In genomic region chr19:56873816-56874600, GRCm38 (mm10) we compare ENCODE assay signal across 7 mouse cellular contexts. TPM values are rescaled to one million over a fixed set of nuclear protein-coding genes. Genes with fewer than 3 reads are reported as not detected.
A peak's percentile ranks its signal among the peaks of the same experiment; 100 is the strongest.
DNase-seq lines count a peak whose midpoint lies in the region; ATAC-seq and TF ChIP-seq lines count a peak whose summit lies in the region.

Gene Vwa2, plus strand, starts transcription at chr19:56874249.

- peaks cover 36% of the 10 kb centered on the region for H3K4me1 ChIP-seq in embryonic facial prominence, embryonic 10.5 days
- peaks cover 6% of the 10 kb centered on the region; the same call in 1 of the 2 replicates for H3K4me1 ChIP-seq in hindbrain, postnatal 0 days (ENCODE audit: insufficient read depth, low read length)
- no peaks in the 10 kb centered on the region for H3K4me1 ChIP-seq in liver, embryonic 14.5 days (replicated peaks; ENCODE audit: control insufficient read depth in 2 of 2, insufficient read depth in 2 of 2, low read length in 1 of 2)
- peaks cover 22% of the 10 kb centered on the region for H3K4me1 ChIP-seq in neural tube, embryonic 15.5 days

- no peaks in the 10 kb centered on the region for H3K9me3 ChIP-seq in embryonic facial prominence, embryonic 10.5 days
- no peaks in the 10 kb centered on the region for H3K9me3 ChIP-seq in hindbrain, postnatal 0 days (ENCODE audit: low read length)
- no peaks in the 10 kb centered on the region for H3K9me3 ChIP-seq in liver, embryonic 14.5 days (ENCODE audit: control insufficient read depth, low read length)
- H3K9me3 ChIP-seq in neural tube, embryonic 15.5 days (replicated peaks) = no peaks in the 10 kb centered on the region

- peak; percentile 20 for DNase-seq in ovary, postnatal 36 days (ENCODE audit: low spot score)
- no peak for DNase-seq in ovary, adult 18-20 months (ENCODE audit: low spot score)
- DNase-seq in embryonic facial prominence, embryonic 10.5 days (ENCODE audit: low spot score) = peak; percentile 71
- DNase-seq in hindbrain, postnatal 0 days (ENCODE audit: low spot score) = peak; percentile 12
- no peak for DNase-seq in liver, embryonic 14.5 days (ENCODE audit: low read depth in 3 of 3, low spot score in 3 of 3)

- 3% methylated on average over 71 of the region's 71 CpGs for WGBS in embryonic facial prominence, embryonic 10.5 days
- 2% methylated on average over 71 of the region's 71 CpGs for WGBS in hindbrain, postnatal 0 days
- WGBS in liver, embryonic 14.5 days (ENCODE audit: insufficient replicate concordance) = 3% methylated on average over 70 of the region's 71 CpGs
- WGBS in neural tube, embryonic 15.5 days = 3% methylated on average over 59 of the region's 71 CpGs

- H3K27ac ChIP-seq in embryonic facial prominence, embryonic 10.5 days (replicated peaks) = peak within 1 kb of the TSS; percentile 83
- no peak within 1 kb of the TSS for H3K27ac ChIP-seq in hindbrain, postnatal 0 days
- H3K27ac ChIP-seq in liver, embryonic 14.5 days = no peak within 1 kb of the TSS
- no peak within 1 kb of the TSS for H3K27ac ChIP-seq in neural tube, embryonic 15.5 days (replicated peaks)

- H3K9ac ChIP-seq in hindbrain, postnatal 0 days (replicated peaks; ENCODE audit: low read length) = 0 out of 2 replicates have a peak within 1 kb of the TSS, but pooled peaks have one; percentile 21
- H3K9ac ChIP-seq in liver, embryonic 14.5 days (replicated peaks) = no peak within 1 kb of the TSS
- peak within 1 kb of the TSS; percentile 35 for H3K9ac ChIP-seq in neural tube, embryonic 15.5 days (replicated peaks)

- TF ChIP-seq CTCF in hindbrain, postnatal 0 days (IDR thresholded peaks at IDR 0.05; ENCODE audit: low read depth) = no peak
- no peak for TF ChIP-seq CTCF in liver, embryonic 14.5 days (IDR thresholded peaks at IDR 0.05; ENCODE audit: low read depth)

- ATAC-seq in hindbrain, postnatal 0 days = peak; percentile 21; the same call in 1 of the 2 replicates
- ATAC-seq in liver, embryonic 14.5 days (ENCODE audit: insufficient read depth) = no peak
- ATAC-seq in neural tube, embryonic 15.5 days (ENCODE audit: low FRiP score) = peak; percentile 53; the same call in 1 of the 2 replicates
- ATAC-seq in erythroblast, adult 5-6 weeks (replicated peaks; ENCODE audit: low FRiP score, poor library complexity, severe bottlenecking) = no peak

- TF ChIP-seq EP300 in liver, embryonic 14.5 days (IDR thresholded peaks at IDR 0.05; ENCODE audit: low read depth) = no peak

- H3K4me2 ChIP-seq in hindbrain, postnatal 0 days (ENCODE audit: low read depth, low read length) = peak within 1 kb of the TSS; percentile 95
- peak within 1 kb of the TSS; percentile 50 for H3K4me2 ChIP-seq in liver, embryonic 14.5 days (ENCODE audit: low read depth)
- H3K4me2 ChIP-seq in neural tube, embryonic 15.5 days = peak within 1 kb of the TSS; percentile 98

- H3K36me3 ChIP-seq in embryonic facial prominence, embryonic 10.5 days (replicated peaks) = no peaks in the 10 kb centered on the region
- no peaks in the 10 kb centered on the region for H3K36me3 ChIP-seq in hindbrain, postnatal 0 days (ENCODE audit: insufficient read depth, low read length)
- no peaks in the 10 kb centered on the region for H3K36me3 ChIP-seq in liver, embryonic 14.5 days (replicated peaks; ENCODE audit: control insufficient read depth, insufficient read depth, low read depth)
- H3K36me3 ChIP-seq in neural tube, embryonic 15.5 days = no peaks in the 10 kb centered on the region

- H3K4me3 ChIP-seq in embryonic facial prominence, embryonic 10.5 days = peak within 1 kb of the TSS; percentile 69
- peak within 1 kb of the TSS; percentile 51 for H3K4me3 ChIP-seq in hindbrain, postnatal 0 days (ENCODE audit: low read length)
- H3K4me3 ChIP-seq in liver, embryonic 14.5 days (ENCODE audit: insufficient read depth in 1 of 2, low read depth in 2 of 2, low read length in 2 of 2) = peak within 1 kb of the TSS in 1 of 2 experiments; percentile 21; a peak in 2 of 4 replicates
- peak within 1 kb of the TSS; percentile 48 for H3K4me3 ChIP-seq in neural tube, embryonic 15.5 days (replicated peaks)

- H3K27me3 ChIP-seq in embryonic facial prominence, embryonic 10.5 days (replicated peaks; ENCODE audit: low read depth, poor library complexity, severe bottlenecking) = peaks cover 88% of the 10 kb centered on the region
- H3K27me3 ChIP-seq in hindbrain, postnatal 0 days (ENCODE audit: insufficient read depth, low read length) = peaks cover 34% of the 10 kb centered on the region
- peaks cover 48% of the 10 kb centered on the region for H3K27me3 ChIP-seq in liver, embryonic 14.5 days (ENCODE audit: control insufficient read depth, insufficient read depth, low read length)
- H3K27me3 ChIP-seq in neural tube, embryonic 15.5 days (replicated peaks) = peaks cover 58% of the 10 kb centered on the region

RNA-seq across cellular contexts. Expression of gene Vwa2, which starts in this region (rescaled TPM):
- polyA plus RNA-seq in embryonic facial prominence, embryonic 10.5 days (2016; fragmentation: Nextera tagmentation; extraction: Ambion mirVana) = 5.7 and 6.4 TPM in 2 replicates
- 0.79 and 1.6 TPM in 2 replicates for total RNA-seq in hindbrain, postnatal 0 days (2014; rRNA removed)
- polyA plus RNA-seq in hindbrain, postnatal 0 days (2015; fragmentation: Nextera tagmentation; extraction: Ambion mirVana) = 0.47 and 0.64 TPM in 2 replicates
- 0.01 and 0.02 TPM in 2 replicates for polyA plus RNA-seq in liver, embryonic 14.5 days (2012; rRNA removed)
- not detected in 2 replicates for polyA plus RNA-seq in liver, embryonic 14.5 days (2014; fragmentation: Nextera tagmentation; extraction: Ambion mirVana)
- polyA plus RNA-seq in neural tube, embryonic 15.5 days (2015; fragmentation: Nextera tagmentation; extraction: Ambion mirVana) = 0.33 and 0.70 TPM in 2 replicates
- not detected in 2 replicates for total RNA-seq in erythroblast, adult 5-6 weeks (2015; ENCODE audit: low replicate concordance)
- total RNA-seq in erythroblast, adult 5-6 weeks (2017; ENCODE audit: low replicate concordance) = not detected in 2 replicates

Comparison
In these comparisons a context has a peak if more than half of its experiments do, and no peak if none do; other contexts are left out.
1. DNase-seq: peak in ovary, postnatal 36 days (single experiment), embryonic facial prominence, embryonic 10.5 days (single experiment) and hindbrain, postnatal 0 days (single experiment); none in ovary, adult 18-20 months (single experiment) and liver, embryonic 14.5 days (0 of 3).
2. Peak in ATAC-seq, H3K4me3 ChIP-seq, H3K9ac ChIP-seq and H3K4me2 ChIP-seq in neural tube, embryonic 15.5 days; RNA of the gene not detected or under 1 TPM.
3. Peak in every context shown above with its lines, with median percentiles within 50 percentile points of each other: H3K4me2 ChIP-seq.